Mouse (Mus musculus) intestine, embryonic 16.5 days (tissue): ENCODE results near the gene Ssh1. TPM values are rescaled to one million over a fixed set of nuclear protein-coding genes. Genes with fewer than 3 reads are reported as not detected.

ENCODE experiments used
- ATAC-seq: fragments of 200-750 bp; cut with Nextera tagmentation; 2 replicates; pipeline ENCODE4 v1.8.0; 2017; ENCODE audit warnings: moderate TSS enrichment, moderate library complexity
- H3K27ac ChIP-seq: fragments of 300-500 bp; sonication (generic); 2 replicates; pipeline ENCODE4 v1.5.1; 2014; ENCODE audit warnings: mild to moderate bottlenecking, low read length
- H3K27me3 ChIP-seq: fragments of 300-500 bp; sonication (generic); replicated peaks from 2 replicates; pipeline ENCODE4 v1.6.1; 2014; ENCODE audit warnings: low read length, control low read depth, mixed read lengths; ENCODE audit not compliant: control insufficient read depth, insufficient read depth
- H3K36me3 ChIP-seq: fragments of 300-500 bp; sonication (generic); 2 replicates; pipeline ENCODE4 v1.6.1; 2014; ENCODE audit warnings: low read length, control low read depth; ENCODE audit not compliant: control insufficient read depth, insufficient read depth
- H3K4me1 ChIP-seq: fragments of 300-500 bp; sonication (generic); 2 replicates; pipeline ENCODE4 v1.6.1; 2014; ENCODE audit warnings: low read length, control low read depth, mixed read lengths; ENCODE audit not compliant: control insufficient read depth, insufficient read depth
- H3K4me2 ChIP-seq: fragments of 300-500 bp; sonication (generic); 2 replicates; pipeline ENCODE4 v1.6.1; 2014; ENCODE audit warnings: low read depth, low read length, control low read depth
- H3K4me3 ChIP-seq: fragments of 300-500 bp; sonication (generic); 2 replicates; pipeline ENCODE4 v1.5.1; 2014; ENCODE audit warnings: mild to moderate bottlenecking, low read length
- H3K9ac ChIP-seq: fragments of 300-500 bp; sonication (generic); 2 replicates; pipeline ENCODE4 v1.6.1; 2014; ENCODE audit warnings: low read depth, low read length
- H3K9me3 ChIP-seq: fragments of 300-500 bp; sonication (generic); 2 replicates; pipeline ENCODE4 v1.6.1; 2016; ENCODE audit warnings: low read length, control low read depth; ENCODE audit not compliant: control insufficient read depth
- WGBS: fragments of 180-500 bp; shearing (Covaris S2); extraction: QIAGEN DNeasy Blood & Tissue Kit; methylation state at CpG from one replicate; pipeline ENCODE4 v1.1.7; 2014; 5-methylcytosine and 5-hydroxymethylcytosine counted together
- polyA plus RNA-seq: library from polyadenylated mRNA; unstranded; fragments of >200 nt; fragmentation: Nextera tagmentation; extraction: Ambion mirVana; gene quantifications from 2 replicates; pipeline ENCODE4 v1.2.1, GENCODE M21; 2015

Ssh1 gene
- polyA plus RNA-seq, 1 experiment from 2014 or later, result 7.1 TPM

DNA sequence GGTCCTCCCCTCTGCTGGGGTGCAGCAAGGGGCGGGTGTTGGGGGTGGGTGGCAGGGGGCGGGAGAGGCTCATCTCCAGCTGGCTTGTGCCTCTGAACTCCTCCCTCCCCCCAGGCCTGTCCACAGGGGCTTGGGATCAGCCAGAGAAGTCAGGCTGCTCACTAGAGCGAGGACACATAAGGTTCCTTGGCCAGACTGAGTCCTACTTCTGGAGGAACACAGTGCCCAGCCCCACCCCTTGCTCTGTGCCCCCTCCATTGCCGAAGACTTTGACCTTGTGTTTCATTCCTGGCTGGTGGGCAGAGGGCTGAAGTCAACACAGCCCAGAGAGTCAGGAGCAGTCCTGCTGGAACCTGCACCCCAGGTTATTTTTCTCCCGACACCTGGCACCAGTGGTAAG is 9.8 kb upstream of the Ssh1 start, which contains the start of gene Dao:
Gene Dao, plus strand, starts transcription at position 162 of the 400 bp plus-strand sequence.
- Histone ChIP-seq H3K27me3 (no peaks in the 10 kb centered on the region), H3K9me3 (no peaks in the 10 kb centered on the region), H3K4me1 (peaks cover 3% of the 10 kb centered on the region), H3K4me2 (peak within 1 kb of the TSS; percentile 31), H3K4me3 (peak within 1 kb of the TSS; percentile 31), H3K9ac (peak within 1 kb of the TSS; percentile 57), H3K27ac (peak within 1 kb of the TSS; percentile 84), H3K36me3 (no peaks in the 10 kb centered on the region)
- ATAC-seq, result peak; percentile 52
- WGBS, result 42% methylated on average over 5 of the region's 5 CpGs

- Histone ChIP-seq H3K27me3 (no peaks in the 10 kb centered on the region), H3K9ac (no peak overlapping the region), H3K27ac (peak overlapping the region; percentile 33; the same call in 1 of the 2 replicates), H3K4me2 (no peak overlapping the region), H3K4me1 (peaks cover 7% of the 10 kb centered on the region), H3K36me3 (no peaks in the 10 kb centered on the region), H3K4me3 (no peak overlapping the region), H3K9me3 (no peaks in the 10 kb centered on the region)
- ATAC-seq, result peak; percentile 82
- WGBS, result 48% methylated on average over 5 of the region's 5 CpGs
Observed at GRCm38 (mm10) chr5:113999382-113999781, 5.7 kb upstream of the Ssh1 start.

- Histone ChIP-seq H3K9ac (no peak overlapping the region), H3K4me1 (peaks cover 20% of the 10 kb centered on the region), H3K27me3 (no peaks in the 10 kb centered on the region), H3K27ac (no peak overlapping the region), H3K36me3 (no peaks in the 10 kb centered on the region), H3K4me3 (no peak overlapping the region), H3K4me2 (no peak overlapping the region), H3K9me3 (no peaks in the 10 kb centered on the region)
- 41% methylated on average over 2 of the region's 2 CpGs for WGBS
- no peak for ATAC-seq
Observed at GRCm38 (mm10) chr5:113996458-113996857, 2.8 kb upstream of the Ssh1 start.

GRCm38 (mm10) chr5:113993031-113993486 is 635 bp downstream of the Ssh1 start:
- H3K27me3 ChIP-seq, result no peaks in the 10 kb centered on the region
- peaks cover 33% of the 10 kb centered on the region for H3K4me1 ChIP-seq
- H3K36me3 ChIP-seq, result no peaks in the 10 kb centered on the region; the same call in 1 of the 2 replicates
- H3K9ac ChIP-seq, result peak overlapping the region; percentile 96
- WGBS, result under 1% methylated on average over 22 of the region's 22 CpGs
- peak overlapping the region; percentile 90 for H3K27ac ChIP-seq
- ATAC-seq, result peak; percentile 69
- no peaks in the 10 kb centered on the region for H3K9me3 ChIP-seq
- H3K4me3 ChIP-seq, result peak overlapping the region; percentile 80
- H3K4me2 ChIP-seq, result peak overlapping the region; percentile 74

DNA sequence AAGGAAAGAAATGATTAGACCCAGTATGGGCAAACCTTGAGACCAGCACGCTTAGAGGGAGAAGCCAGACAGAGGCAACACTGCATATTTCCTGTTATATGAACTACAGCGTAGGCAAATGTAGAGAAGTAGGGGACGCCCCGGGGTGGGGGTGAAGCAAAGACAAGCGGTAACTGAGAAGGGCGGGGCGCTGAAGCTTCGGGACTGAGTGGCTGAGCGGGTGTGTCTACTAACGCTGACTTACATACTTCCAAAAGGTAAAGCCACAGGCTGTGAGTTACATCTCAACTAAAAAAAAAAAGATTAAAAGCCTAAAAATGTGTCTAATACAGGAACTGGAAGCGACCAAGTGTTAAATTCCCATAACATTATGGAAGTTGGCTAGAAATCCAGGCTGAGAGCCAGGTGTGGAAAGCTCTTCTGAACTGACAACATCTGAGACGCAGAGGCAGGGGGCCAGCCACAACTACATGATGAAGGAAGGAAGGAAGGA is 1.3 kb downstream of the Ssh1 start:
- H3K9me3 ChIP-seq, result no peaks in the 10 kb centered on the region
- 0 out of 2 replicates have a peak, but pooled peaks have one; percentile 11 for ATAC-seq
- 8% methylated on average over 12 of the region's 12 CpGs for WGBS

GRCm38 (mm10) chr5:113991141-113991540 is 2.6 kb downstream of the Ssh1 start:
- Histone ChIP-seq H3K9ac (0 out of 2 replicates have a peak overlapping the region, but pooled peaks have one; percentile 19), H3K27ac (no peak overlapping the region), H3K4me2 (no peak overlapping the region), H3K4me1 (peaks cover 42% of the 10 kb centered on the region), H3K9me3 (no peaks in the 10 kb centered on the region), H3K36me3 (no peaks in the 10 kb centered on the region; the same call in 1 of the 2 replicates), H3K27me3 (no peaks in the 10 kb centered on the region), H3K4me3 (no peak overlapping the region)
- ATAC-seq, result no peak
- WGBS, result 63% methylated on average over 7 of the region's 7 CpGs

More for the DNA sequence above, 1.3 kb downstream of the Ssh1 start:
- Histone ChIP-seq H3K36me3 (no peaks in the 10 kb centered on the region; the same call in 1 of the 2 replicates), H3K27ac (peak overlapping the region; percentile 90), H3K4me3 (peak overlapping the region; percentile 80), H3K4me1 (peaks cover 34% of the 10 kb centered on the region), H3K27me3 (no peaks in the 10 kb centered on the region), H3K4me2 (peak overlapping the region; percentile 74), H3K9ac (peak overlapping the region; percentile 96)

- 89% methylated on average over 5 of the region's 5 CpGs for WGBS
- H3K4me2 ChIP-seq, result no peak overlapping the region
- no peak overlapping the region for H3K27ac ChIP-seq
- no peaks in the 10 kb centered on the region for H3K9me3 ChIP-seq
- ATAC-seq, result no peak
- no peak overlapping the region for H3K9ac ChIP-seq
- no peaks in the 10 kb centered on the region; the same call in 1 of the 2 replicates for H3K36me3 ChIP-seq
- H3K27me3 ChIP-seq, result no peaks in the 10 kb centered on the region
- no peak overlapping the region for H3K4me3 ChIP-seq
- peaks cover 48% of the 10 kb centered on the region for H3K4me1 ChIP-seq
Observed at GRCm38 (mm10) chr5:113990593-113990992, 3.1 kb downstream of the Ssh1 start.

- no peak overlapping the region for H3K4me2 ChIP-seq
- no peaks in the 10 kb centered on the region for H3K27me3 ChIP-seq
- peaks cover 55% of the 10 kb centered on the region for H3K4me1 ChIP-seq
- no peaks in the 10 kb centered on the region for H3K9me3 ChIP-seq
- no peak overlapping the region for H3K27ac ChIP-seq
- H3K36me3 ChIP-seq, result no peaks in the 10 kb centered on the region; the same call in 1 of the 2 replicates
- H3K4me3 ChIP-seq, result no peak overlapping the region
- H3K9ac ChIP-seq, result no peak overlapping the region
- no peak for ATAC-seq
- WGBS, result 80% methylated on average over 20 of the region's 20 CpGs
Observed at GRCm38 (mm10) chr5:113989437-113990024, 4.2 kb downstream of the Ssh1 start.

GRCm38 (mm10) chr5:113986182-113986961 is 7.3 kb downstream of the Ssh1 start:
- H3K9ac ChIP-seq, result no peak overlapping the region
- peak; percentile 76 for ATAC-seq
- 37% methylated on average over 9 of the region's 9 CpGs for WGBS

More at GRCm38 (mm10) chr5:113986182-113986961, 7.3 kb downstream of the Ssh1 start:
- H3K4me1 ChIP-seq, result peaks cover 49% of the 10 kb centered on the region
- peak overlapping the region; percentile 31; the same call in 1 of the 2 replicates for H3K27ac ChIP-seq
- H3K9me3 ChIP-seq, result no peaks in the 10 kb centered on the region
- no peak overlapping the region for H3K4me2 ChIP-seq
- H3K36me3 ChIP-seq, result peaks cover 5% of the 10 kb centered on the region
- no peak overlapping the region for H3K4me3 ChIP-seq
- no peaks in the 10 kb centered on the region for H3K27me3 ChIP-seq
